Mouse (Mus musculus) cerebellum, adult 2 months (tissue): ENCODE data around the gene A3galt2. TPM values are rescaled to one million over a fixed set of nuclear protein-coding genes. Genes with fewer than 3 reads are reported as not detected.

Source experiments
- DNase-seq, 2 experiments: peaks; one replicate each; pipeline ENCODE4 v3.0.0; 2021
- H3K27ac ChIP-seq: fragments of 200-500 bp; 2 replicates; pipeline ENCODE4 v1.5.1; 2012; ENCODE audit warnings: low read length, control low read depth, inconsistent platforms; ENCODE audit not compliant: insufficient read depth
- H3K27me3 ChIP-seq: fragments of 200-500 bp; 2 replicates; pipeline ENCODE4 v1.6.1; 2012; ENCODE audit warnings: inconsistent platforms, mild to moderate bottlenecking, low read length, moderate library complexity; ENCODE audit not compliant: control insufficient read depth, insufficient read depth
- H3K4me1 ChIP-seq: fragments of 200-500 bp; 2 replicates; pipeline ENCODE4 v1.6.1; 2011; ENCODE audit warnings: low read length; ENCODE audit not compliant: control insufficient read depth, insufficient read depth
- H3K4me3 ChIP-seq: fragments of 200-500 bp; replicated peaks from 2 replicates; pipeline ENCODE3; 2011; ENCODE audit warnings: mild to moderate bottlenecking, low read depth, low read length, control low read depth; ENCODE audit not compliant: insufficient read depth
- CTCF ChIP-seq: fragments of 200-500 bp; IDR thresholded peaks from 2 replicates; pipeline ENCODE4 v1.5.1; 2011; ENCODE audit warnings: low read depth, mild to moderate bottlenecking, control low read depth, low read length, moderate library complexity, borderline replicate concordance; ENCODE audit not compliant: insufficient read depth
- POLR2A ChIP-seq: fragments of 200-500 bp; IDR thresholded peaks from 2 replicates; pipeline ENCODE4 v1.6.1; 2011; ENCODE audit warnings: low read length, control low read depth, borderline replicate concordance; ENCODE audit not compliant: insufficient read depth
- WGBS: fragments of 180-500 bp; shearing (Covaris S2); methylation state at CpG from one replicate; pipeline ENCODE4 v1.1.7; 2018; 5-methylcytosine and 5-hydroxymethylcytosine counted together
- polyA plus RNA-seq: library from polyadenylated mRNA; depleted of rRNA; stranded (reverse); fragments of >200 nt; gene quantifications from 2 replicates; pipeline ENCODE4 v1.2.3, GENCODE M21; 2012; rRNA removed

The A3galt2 gene
- 1.9 and 2.4 TPM in 2 replicates for polyA plus RNA-seq

DNA sequence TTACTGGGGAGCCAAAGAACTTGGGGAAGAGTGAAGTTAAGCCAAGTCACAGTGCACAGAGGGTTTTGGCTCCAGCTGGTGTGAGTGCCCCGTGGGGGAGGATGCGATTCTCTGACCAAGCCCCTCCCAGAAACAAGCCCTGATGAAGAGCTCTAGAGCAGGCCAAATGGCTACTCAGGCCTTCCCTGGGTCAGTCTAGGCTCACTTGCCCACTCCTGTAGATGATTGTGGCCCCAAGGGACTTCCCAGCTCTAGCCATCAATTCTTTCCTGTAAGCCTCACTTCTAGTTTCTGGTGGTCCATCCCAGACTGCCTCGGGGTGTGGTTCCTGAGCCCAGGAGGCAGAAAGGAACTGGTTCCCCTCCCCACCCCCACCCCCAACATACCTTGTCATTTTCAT is at the start of gene A3galt2:
Gene A3galt2, plus strand, starts transcription at position 301 of the 400 bp plus-strand sequence.
- H3K27me3 ChIP-seq, result no peaks in the 10 kb centered on the region
- DNase-seq, result peak in 1 of 2 experiments; percentile 11
- H3K27ac ChIP-seq, result no peak within 1 kb of the TSS
- WGBS, result 26% methylated on average over 3 of the region's 3 CpGs
- TF ChIP-seq CTCF, result no peak
- TF ChIP-seq POLR2A, result no peak
- H3K4me1 ChIP-seq, result peaks cover 44% of the 10 kb centered on the region
- H3K4me3 ChIP-seq, result no peak within 1 kb of the TSS

GRCm38 (mm10) chr4:128706626-128707025 is 48.5 kb upstream of the A3galt2 start:
- no peak for DNase-seq
- H3K4me1 ChIP-seq, result peaks cover 32% of the 10 kb centered on the region
- TF ChIP-seq CTCF, result no peak
- TF ChIP-seq POLR2A, result no peak
- 55% methylated on average over 9 of the region's 9 CpGs for WGBS
- H3K27me3 ChIP-seq, result no peaks in the 10 kb centered on the region
- H3K4me3 ChIP-seq, result no peak overlapping the region
- no peak overlapping the region for H3K27ac ChIP-seq

DNA sequence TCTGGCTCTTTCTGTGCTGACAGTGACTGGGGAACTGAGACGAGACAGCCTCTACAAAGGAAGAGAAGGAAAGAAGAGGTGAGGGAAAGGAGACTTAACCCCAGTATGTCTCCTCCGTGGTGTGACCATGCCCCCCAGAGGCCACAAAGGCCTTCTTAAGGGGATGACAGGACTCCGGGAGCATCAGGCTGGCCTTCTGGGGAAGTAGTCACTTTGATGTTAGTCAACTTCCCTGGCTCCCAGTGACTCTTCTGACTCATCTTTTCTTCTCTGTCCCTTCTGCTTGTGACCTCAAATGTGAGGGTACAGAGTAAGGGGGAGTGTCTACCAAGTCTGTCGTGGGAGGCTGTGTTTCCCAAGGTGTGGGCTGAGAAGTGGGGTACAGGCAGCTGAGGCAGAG is 47.8 kb upstream of the A3galt2 start:
- H3K27me3 ChIP-seq, result no peaks in the 10 kb centered on the region
- H3K27ac ChIP-seq, result no peak overlapping the region
- TF ChIP-seq POLR2A (no peak), CTCF (no peak)
- H3K4me3 ChIP-seq, result no peak overlapping the region
- H3K4me1 ChIP-seq, result peaks cover 38% of the 10 kb centered on the region
- DNase-seq, result no peak
- WGBS, result 89% methylated on average over 4 of the region's 4 CpGs

- peaks cover 40% of the 10 kb centered on the region for H3K4me1 ChIP-seq
- no peak for TF ChIP-seq POLR2A
- TF ChIP-seq CTCF, result no peak
- H3K27ac ChIP-seq, result peak overlapping the region; percentile 15; the same call in 1 of the 2 replicates
- H3K4me3 ChIP-seq, result no peak overlapping the region
- no peaks in the 10 kb centered on the region for H3K27me3 ChIP-seq
- peak; percentile 63 to 65 for DNase-seq
- WGBS, result 45% methylated on average over 15 of the region's 15 CpGs
Observed at GRCm38 (mm10) chr4:128709061-128709780, 45.9 kb upstream of the A3galt2 start.

DNA sequence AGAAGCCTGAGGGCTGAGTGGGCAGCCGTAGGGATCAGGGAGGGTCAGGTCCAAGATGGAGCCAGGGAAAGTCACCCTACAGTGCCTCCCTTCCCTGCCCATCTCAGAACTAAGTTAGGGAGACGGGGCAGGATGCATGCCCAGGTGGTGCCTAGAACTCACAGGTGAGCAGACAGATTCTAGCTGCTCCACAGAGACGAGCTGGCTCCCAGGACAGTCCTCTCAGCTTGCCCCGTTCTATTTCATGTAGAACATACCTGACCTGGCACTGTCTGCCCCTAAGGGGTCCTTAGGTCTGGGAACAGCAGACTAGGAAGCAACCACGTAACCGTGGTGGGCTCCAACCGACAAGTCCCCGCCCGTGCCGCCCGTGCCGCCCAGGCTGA is 45.4 kb upstream of the A3galt2 start:
- H3K4me3 ChIP-seq, result no peak overlapping the region
- WGBS, result 40% methylated on average over 12 of the region's 12 CpGs
- peaks cover 39% of the 10 kb centered on the region for H3K4me1 ChIP-seq
- TF ChIP-seq POLR2A, result no peak
- H3K27ac ChIP-seq, result peak overlapping the region; percentile 15; the same call in 1 of the 2 replicates
- no peaks in the 10 kb centered on the region for H3K27me3 ChIP-seq
- peak in 1 of 2 experiments; percentile 50 for DNase-seq

- Histone ChIP-seq H3K4me1 (peaks cover 39% of the 10 kb centered on the region), H3K27ac (no peak overlapping the region), H3K4me3 (no peak overlapping the region), H3K27me3 (no peaks in the 10 kb centered on the region)
- TF ChIP-seq CTCF (no peak), POLR2A (no peak)
- 26% methylated on average over 6 of the region's 6 CpGs for WGBS
- peak; percentile 63 to 64 for DNase-seq
Observed at GRCm38 (mm10) chr4:128710286-128710685, 44.9 kb upstream of the A3galt2 start.

- Histone ChIP-seq H3K4me1 (peaks cover 43% of the 10 kb centered on the region), H3K4me3 (no peak overlapping the region), H3K27me3 (no peaks in the 10 kb centered on the region), H3K27ac (no peak overlapping the region)
- 39% methylated on average over 9 of the region's 9 CpGs for WGBS
- TF ChIP-seq CTCF (no peak), POLR2A (no peak)
- DNase-seq, result peak in 1 of 2 experiments; percentile 55
Observed at GRCm38 (mm10) chr4:128710800-128711199, 44.4 kb upstream of the A3galt2 start.

GRCm38 (mm10) chr4:128711455-128712135 is 43.6 kb upstream of the A3galt2 start:
- peak overlapping the region; percentile 6 for H3K4me3 ChIP-seq
- WGBS, result 4% methylated on average over 24 of the region's 24 CpGs
- DNase-seq, result peak; percentile 95 to 97
- TF ChIP-seq POLR2A (no peak), CTCF (peak; percentile 100)
- H3K27me3 ChIP-seq, result no peaks in the 10 kb centered on the region
- H3K27ac ChIP-seq, result peak overlapping the region; percentile 13; the same call in 1 of the 2 replicates
- H3K4me1 ChIP-seq, result peaks cover 50% of the 10 kb centered on the region
